Mouse (Mus musculus) gastrocnemius, adult 8-10 months (tissue): ENCODE data around the gene Nudt22. TPM values are rescaled to one million over a fixed set of nuclear protein-coding genes. Genes with fewer than 3 reads are reported as not detected.

Source experiments
- DNase-seq, 2 experiments: peaks; one replicate each; pipeline ENCODE4 v3.0.0; 2022; ENCODE audit warnings: low spot score in 2 of 2
- total RNA-seq, 4 experiments: library from RNA; stranded (reverse); gene quantifications; 2 replicates each; pipeline ENCODE4 v1.2.4; 2022

Gene Nudt22
- total RNA-seq, result 10 to 100 TPM; 13.5 to 15.5 (median 15.0) TPM

DNA sequence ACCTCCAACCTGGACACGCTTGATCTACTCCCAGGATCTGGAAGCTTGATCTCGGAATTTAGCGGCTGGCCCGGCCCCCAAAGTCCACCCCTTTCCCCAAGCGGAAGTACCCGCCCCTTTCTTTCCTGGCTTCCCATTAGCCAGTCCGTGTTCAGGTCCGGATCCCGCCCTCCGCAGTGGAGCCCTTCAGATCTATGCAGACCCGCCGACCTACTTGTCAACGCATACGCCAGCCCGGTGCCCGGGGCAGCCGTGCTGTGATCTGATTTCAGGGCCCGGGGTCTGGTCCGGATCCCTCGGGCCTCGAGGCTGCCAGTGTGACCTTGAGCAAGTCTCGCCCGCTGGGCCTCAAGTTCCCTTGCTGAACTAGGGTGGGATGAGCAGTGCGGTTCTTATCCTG, at the start of gene Nudt22, which contains the start of gene Trpt1:
Gene Nudt22 (minus strand): TSS at position 112 of the 400 bp plus-strand sequence.
Gene Trpt1 (plus strand): TSS at position 126 of the 400 bp plus-strand sequence.
- peak; percentile 80 to 88 for DNase-seq

DNA sequence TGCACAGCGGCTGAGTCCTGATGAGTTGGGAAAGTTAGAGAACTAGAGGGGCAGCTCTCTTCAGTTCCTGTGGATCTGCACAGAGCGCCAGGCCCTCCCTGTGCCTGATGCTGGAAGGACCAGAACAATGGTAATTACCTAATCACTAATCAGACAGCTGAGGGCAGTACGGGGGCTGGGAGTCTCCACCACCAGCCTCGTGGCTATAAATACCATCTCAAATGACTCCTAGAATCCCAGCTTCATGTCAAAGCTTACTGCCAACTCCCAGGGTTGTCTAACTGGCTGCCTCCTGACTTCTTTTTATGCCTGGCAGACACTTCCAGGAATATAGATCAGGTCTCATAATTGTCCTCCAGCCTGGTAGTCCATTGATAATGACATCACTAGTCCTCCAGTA, 48.8 kb upstream of the Nudt22 start:
- DNase-seq, result no peak

DNA sequence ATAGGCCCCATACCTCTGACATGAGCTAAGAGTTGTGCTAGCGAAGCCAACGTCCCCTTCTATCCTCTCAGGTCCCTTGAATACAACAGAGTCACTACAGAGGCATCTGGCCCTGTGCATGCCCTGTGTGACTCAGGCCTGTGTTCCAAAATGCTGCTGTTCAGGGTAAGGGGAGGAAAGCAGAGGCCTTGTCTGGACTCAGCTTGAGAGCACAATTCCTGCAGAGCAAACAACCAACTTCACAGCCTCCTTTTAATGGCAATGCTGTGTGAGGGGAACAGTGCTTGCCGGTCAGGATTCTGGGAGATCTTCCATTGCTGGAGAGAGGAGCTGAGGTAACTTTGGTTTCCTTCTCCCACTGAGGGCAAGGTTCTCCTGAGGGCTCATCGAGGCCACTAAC, 48.4 kb upstream of the Nudt22 start:
- DNase-seq, result no peak

DNA sequence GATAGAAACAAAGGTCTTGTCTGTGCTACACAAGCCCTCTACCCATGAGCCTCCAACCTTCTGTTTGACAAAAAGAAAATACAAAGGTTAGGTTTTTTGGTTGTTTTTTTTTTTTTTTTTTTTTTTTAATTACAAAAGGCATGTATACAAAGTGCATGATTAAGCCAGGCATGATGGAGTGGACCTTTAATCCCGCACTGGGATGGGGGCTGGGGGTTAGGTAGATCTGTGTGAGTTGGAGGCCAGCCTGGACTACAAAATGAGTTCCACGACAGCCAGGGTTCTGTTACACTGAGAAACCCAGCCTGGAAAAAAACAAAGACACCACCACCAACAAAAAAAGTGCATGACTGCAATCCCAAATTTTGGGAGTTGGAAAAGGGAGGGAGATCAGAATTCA, 45.3 kb upstream of the Nudt22 start:
- no peak for DNase-seq

DNA sequence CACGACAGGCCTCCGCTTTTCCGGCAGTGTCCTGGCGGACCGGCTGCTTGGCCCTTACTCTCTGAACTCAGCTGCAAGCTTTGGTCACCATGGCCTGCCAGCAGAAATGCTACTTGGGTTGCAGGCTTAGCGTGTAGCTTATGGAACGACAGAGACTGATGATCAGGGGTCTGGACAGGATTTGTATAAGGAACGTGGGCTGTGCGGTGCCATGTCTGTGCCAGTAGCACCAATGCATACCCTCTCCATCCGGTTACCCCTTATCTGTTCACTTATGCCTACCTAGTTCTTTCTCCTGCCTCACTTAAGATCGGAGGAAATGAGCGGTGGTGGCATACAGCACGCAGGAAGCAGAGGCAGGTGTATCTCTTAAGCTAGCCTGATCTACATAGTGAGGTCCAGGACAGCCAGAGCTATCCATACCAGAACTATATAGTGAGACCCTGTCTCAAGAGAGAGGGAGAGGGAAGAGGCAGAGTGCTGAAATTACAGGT, 44.8 kb upstream of the Nudt22 start:
- DNase-seq, result no peak

DNA sequence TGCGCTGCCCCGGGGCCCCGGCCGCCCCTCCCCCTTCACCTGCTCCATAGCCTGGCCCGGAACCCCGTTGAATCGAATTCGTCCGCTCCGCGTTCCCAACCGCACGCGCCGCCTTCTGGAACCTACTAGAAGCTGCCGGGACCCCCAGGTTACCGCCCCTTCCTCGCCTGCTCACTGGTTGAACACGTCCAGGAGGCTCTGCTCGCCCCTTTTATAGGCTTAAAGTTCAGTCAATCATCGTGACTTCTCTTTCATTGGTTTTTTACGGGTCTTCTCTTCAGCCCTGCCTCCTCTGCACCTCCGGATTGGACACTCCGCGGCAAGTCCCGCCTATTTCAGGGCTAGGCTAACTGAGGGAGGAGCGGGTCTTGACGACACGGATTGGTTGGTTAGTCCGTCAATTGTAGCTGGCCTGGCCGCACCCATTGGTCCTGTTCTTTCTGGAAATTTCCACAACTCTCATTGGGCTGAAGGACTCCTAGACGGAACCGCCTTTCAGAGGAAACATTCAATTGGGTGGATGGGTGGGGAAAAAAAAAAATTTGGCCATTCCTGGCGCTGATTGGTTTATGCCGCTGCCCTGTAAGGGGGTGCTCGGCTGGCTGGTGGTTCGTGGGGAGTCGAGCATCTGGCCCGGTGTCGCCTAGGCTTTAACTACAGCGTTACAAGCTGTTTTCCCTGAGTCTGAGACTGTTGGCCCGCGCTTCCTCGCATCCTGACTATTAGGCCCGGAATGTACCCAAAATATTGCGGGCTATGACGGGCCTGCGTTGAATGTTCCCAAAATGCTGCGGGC, 44.1 kb upstream of the Nudt22 start, which contains the start of gene Stip1:
Gene Stip1 (minus strand): TSS at position 127 of the 796 bp plus-strand sequence.
- DNase-seq, result peak; percentile 98 to 99

DNA sequence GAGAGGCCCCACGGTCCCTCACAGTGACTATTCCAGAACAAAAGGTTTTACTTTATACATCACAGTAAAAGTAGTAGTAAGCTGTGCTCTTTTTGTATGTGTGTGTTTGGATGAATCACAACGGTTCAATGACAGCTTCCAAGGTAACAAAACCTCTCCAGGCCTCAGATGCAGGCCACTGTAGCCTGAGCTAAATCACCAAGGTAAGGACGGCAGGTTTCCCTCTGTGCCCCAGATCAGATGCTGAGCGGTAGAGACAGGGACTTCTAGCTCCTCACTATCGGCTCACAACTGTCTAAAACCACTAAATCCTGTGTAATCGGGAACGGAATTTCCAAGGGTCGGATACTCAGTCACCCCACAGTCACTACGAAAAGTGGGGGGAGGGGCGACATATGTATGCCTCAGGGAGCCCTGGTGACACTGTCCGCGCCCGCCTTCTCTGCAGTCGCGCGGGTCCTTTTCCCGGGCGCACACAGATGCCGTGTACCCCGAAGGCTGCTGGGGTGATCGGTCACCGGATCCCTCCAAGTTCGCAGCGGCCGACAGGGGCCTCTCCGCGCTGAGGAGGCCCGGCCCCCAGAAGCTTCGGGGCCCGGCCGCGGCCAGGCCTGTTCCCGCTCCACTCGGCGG, 43.3 kb upstream of the Nudt22 start:
- DNase-seq, result peak; percentile 34

DNA sequence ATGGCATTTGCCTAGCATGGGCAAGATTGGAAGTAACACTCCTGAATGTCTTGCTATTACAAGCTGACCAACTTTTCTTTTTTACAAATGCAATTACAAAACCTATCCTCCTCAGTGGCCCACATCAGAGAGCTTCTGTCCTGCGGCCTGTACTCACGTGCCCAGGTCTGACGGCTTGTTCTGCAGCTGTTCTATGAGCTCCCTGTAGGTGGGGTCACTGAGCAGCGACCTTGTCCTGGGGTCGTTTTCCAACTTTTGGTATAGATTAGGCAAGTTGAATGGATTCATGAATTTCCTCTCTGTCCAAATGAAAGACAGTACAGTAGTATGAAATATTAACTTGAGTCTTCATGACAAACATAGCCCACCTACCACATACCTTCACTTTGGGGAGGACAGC, 38.1 kb upstream of the Nudt22 start:
- DNase-seq, result no peak

DNA sequence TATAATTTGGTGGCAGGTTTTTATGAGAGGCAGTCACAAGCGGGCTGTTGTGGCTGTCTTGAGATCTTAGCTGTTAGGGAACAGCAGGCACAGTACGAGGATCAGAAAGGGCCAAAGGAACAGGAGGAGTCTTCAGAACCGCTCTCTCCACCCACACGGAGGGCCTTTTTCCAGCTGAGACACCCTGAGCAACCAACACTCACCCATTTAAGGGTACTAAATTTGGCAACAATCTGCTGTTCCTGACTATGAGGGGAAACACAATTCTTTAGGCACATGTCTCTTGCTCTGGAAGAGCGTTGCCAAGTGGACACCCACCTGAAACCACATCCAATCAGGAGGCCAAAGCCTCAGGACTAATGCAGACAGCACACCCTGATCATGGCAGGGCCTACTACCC, 33.6 kb upstream of the Nudt22 start:
- no peak for DNase-seq

DNA sequence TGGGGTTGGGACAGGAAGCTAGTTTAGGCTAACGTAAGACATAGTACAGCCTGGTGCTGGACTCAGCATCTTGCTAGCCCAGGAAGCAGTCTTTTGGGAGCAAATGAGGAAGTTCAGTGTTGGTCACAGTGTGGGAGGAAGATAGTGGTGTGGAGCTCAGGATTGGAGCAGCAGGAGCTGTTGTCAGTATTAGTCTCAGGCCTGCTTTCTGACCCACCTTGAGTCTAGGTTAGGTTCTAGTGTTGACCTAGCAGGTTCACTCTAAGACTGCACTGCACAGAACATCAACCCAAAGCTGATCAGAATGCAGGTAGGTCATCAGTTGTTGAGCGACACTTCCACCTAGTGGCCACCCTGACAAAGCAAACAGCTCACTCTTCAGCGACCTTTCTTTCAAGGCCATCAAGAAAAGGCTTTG, 24.3 kb upstream of the Nudt22 start:
- no peak for DNase-seq

DNA sequence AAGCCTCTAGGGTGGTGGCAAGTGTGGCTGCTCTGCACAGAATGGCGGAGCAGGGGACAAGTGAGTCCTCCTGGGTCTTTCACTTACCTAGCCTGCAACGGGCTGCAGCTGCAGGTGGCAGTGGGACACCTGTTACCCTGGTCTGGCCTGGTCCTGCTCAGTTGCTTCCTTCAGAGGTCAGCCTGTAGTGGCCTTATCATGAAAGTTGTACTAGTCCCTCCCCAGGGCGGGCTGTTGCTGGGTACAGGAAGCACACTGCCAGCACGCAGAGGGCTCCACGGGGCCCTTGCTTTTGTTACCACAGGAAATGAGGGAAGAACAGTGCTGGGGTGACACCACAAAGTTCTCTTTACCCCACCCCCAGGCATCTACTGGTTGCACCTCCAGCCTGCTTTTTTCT, 23.3 kb upstream of the Nudt22 start, which contains the start of gene Fermt3:
Gene Fermt3 (minus strand): TSS at position 279 of the 400 bp plus-strand sequence.
- no peak for DNase-seq

DNA sequence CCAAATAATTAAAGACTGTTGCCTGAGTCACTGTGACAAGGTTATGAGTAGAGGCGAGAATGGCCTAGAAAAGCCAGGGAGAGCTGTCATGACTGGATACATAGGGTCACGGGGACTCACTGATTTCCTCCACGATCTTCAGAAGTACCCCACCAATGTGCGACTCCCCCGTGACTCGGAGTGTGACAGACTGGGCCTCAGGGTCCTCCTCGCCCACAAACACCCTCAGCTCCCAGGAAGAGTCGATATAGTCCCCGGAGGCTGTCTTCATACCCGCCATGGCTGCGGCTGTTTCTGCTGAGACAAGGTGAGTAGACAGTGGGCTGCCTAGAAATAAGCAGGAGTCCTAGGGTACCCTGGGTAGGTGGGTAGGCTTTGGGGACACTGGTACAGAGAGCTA, 22.6 kb upstream of the Nudt22 start:
- DNase-seq, result no peak

DNA sequence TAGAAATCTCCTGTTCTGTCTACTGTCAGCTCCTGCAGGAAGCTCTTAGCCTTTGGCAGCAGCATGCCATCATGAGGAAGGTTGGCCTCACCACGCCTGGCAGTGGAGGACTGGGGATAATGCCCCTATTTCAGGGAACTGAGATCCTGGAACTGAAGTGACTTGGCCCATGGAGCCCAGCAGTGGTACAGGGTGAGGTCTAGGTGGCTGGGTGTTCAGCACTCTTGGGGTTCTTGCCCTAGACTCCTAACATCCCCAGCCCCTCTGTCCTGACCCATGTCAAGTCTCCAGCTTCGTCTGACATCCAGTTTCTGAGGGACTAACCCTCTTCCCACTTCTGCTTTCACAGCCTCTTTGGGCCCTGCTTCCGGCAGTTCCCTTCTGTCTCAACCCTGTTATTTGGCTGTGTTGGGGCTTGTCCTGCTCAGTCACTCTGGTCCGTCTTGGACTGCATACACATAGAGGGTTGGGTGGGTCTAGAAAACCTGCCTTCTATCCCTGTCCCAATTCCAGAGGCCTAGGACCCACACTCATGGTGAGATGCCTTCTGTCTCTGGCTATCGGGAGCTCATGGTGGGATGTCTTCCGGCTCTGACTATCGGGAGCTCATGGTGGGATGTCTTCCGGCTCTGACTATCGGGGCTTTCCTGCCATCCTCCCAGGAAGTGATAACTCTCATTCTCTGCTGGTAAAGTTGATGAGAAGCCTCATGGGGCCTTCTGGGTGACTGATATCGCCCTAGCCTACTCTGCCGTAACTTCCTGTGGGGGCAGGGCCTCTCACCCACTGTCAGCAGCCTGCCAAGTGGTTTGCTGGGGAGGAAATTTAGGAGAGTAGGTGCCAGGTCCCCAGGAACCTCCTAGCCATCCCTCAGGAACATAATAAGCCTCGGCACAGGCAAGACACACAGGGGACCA, 21.9 kb upstream of the Nudt22 start:
- no peak for DNase-seq

DNA sequence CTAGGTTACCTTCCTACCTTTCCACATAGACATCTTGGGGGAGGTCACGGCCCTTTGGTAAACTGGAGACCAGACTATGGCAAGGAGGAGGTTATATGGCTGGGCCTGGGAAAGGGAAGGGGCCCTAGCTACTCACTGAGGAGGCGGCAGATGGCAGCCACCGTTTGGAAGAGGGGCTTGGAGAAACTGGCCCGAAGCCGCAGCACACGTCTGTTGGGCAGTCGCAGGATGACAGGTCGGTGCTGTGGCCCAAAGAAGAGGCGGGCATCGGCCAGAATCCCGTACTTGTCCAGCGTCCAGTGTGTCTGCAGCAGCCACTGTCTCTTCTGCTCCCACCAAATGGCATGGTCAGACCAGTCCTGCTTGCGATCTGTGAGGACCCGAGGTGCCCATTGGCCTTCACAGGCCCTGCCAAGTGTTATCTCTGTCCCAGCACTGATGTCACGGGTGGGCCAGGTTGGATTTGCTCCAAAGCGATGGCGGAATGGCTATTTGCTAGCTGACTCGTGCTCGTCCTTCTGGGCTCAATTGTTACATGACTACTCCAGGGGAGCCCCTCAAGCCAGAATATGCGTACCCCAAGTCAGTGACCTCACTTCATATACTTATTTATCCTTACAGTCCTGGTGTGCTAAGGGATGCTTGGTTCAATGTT, 18.7 kb upstream of the Nudt22 start:
- no peak for DNase-seq

DNA sequence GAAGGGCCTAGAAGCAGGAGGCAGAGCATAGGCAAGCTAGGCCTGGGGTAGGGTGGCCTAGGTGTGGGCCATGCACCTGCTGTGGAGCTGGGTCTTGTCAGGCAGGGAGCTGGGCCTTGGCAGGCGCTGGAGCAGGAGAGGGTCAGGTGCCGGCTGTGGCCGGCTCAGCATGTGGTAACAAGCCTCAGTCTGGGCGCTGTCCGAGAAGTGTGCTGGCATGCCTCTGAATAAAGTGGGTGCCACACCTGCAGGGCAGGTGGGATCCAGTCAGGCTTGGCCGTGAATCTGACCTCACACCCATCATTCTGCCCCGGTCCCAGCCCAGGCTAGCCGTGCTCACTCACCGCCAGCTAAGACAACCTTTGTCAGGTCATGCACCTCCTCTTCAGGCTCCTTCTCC, 18.1 kb upstream of the Nudt22 start:
- DNase-seq, result no peak

DNA sequence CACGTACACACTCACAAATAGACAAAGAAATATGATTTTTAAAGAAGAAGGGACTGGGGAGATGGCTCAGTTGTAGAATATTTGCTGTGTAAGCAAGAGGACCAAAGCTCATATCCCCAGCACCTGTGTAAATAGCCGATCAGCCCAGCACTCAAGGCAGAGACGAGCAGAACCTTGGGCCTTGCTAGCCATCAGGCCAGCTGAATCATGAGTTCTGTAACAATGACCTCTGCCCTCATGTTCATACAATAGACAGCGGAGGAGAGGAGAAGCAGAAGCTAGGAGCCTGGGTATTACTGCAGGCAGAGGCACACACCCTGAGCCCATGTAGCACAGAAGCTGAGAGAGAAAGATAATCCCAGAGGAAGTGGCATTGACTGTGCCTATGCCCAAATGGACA, 16.5 kb upstream of the Nudt22 start:
- no peak for DNase-seq

DNA sequence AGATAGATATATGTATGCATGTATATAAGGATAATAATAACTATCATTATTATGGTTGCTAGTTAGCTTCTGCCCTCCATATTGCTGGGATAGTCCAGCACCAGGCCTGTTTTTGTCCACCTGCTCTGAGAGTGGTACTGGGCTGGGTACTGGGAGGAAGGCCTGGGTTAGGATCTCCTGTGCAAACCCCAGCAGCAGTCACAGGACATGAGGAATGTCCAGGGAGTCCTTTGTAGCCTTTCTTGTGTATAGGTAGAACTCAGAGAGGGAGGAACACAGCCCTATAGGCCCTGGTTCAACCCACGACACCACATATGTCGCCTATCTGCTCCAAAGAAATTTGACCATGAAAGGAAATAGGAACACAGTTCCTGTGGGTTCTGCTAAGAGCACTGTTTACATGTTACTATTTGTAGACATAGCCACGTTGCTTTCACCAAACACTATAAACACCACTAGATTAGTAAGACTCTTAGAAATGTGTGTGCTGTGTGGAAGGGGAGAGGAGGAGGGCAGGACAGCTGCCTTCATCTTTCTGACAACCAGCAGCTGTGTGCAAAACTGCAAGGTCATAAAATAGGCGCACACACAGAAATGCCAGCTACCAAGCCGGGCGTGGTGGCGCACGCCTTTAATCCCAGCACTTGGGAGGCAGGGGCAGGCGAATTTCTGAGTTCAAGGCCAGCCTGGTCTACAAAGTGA, 11.1 kb upstream of the Nudt22 start:
- no peak for DNase-seq

DNA sequence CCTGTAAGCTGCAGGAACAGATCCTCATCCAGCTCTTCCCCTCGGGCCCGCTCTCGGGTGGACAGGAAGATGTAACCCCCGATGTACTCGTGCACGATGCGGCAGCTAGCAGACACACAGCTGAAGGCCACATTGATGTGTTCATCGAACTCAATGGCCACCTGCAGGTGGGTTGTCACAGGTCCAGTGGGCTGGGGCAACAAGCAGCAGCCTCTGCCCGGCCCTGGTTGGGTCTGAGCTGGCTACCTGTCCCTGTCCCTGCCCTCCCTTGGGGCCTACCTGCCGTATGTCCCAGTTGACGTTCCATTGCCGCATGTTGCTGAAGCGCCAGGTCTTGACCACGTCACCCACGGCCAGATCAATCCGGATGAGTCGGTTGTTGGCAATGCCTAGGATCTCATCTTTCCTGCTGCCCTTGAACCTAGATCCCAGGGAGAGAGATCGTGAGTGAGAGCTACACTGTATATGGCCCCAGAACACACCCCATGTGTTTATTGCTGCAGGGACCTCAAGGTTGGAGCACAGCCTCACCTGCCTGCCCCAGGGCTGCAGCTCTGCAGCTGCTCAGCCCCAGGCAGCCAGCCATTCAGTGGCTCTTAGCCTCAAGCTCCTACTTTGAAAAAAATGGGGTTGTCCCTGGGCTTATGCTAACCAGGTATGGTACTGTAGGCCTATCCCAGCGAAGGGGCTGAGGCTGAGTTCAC, 3.6 kb upstream of the Nudt22 start:
- no peak for DNase-seq

DNA sequence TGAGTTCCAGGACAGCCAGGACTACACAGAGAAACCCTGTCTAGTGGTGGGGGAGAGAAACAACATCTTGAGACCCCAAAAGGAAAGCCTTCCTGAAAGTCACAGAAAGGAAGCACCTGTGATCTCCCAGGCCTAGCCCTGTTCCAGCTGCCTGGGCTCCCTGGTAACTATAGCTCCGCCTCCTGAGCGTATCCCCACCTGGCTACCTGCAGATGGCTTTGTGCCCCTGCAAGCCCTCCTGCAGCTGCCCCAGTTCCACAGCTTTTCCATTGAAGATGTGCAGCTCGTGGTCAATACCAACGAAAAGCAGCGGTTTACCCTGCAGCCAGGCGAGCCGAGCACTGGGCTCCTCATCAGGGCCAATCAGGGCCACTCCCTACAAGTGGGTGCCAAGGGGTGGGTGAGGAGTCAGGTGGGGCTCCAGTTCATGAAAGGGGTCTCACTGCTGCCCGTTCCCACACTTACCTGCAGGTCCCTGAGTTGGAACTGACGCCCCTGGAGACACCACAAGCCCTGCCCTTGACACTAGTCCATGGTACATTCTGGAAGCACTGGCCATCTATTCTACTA, 1.9 kb upstream of the Nudt22 start:
- DNase-seq, result no peak
